Mouse (Mus musculus): Measurements from ENCODE around the gene Lep. TPM values are rescaled to one million over a fixed set of nuclear protein-coding genes. Genes with fewer than 3 reads are reported as not detected.

Gene Lep
- total RNA-seq, 2 experiments from 2014 or later, result 0.83 to 56.5 TPM

DNA sequence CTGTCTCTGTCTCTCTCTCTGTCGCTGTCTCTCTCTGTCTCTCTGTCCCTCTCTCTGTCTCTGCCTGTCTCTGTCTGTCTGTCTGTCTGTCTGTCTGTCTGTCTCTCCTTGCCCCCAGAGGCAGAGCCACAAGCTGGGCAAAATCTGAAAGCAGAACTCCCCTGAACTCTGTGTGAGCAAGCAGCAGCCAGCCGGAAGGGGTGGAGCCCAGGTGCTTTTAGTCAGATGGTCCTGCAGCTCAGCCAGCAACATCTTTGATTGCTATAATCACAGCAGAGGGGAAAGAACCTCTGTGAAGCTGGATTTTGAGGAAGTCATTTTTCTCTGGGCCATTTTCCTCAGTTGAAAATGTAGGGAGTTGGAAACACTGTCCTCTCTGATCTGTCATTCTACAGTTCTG, 19.8 kb upstream of the Lep start:
- DNase-seq (ENCODE audit: low spot score in 2 of 2), result no peak

DNA sequence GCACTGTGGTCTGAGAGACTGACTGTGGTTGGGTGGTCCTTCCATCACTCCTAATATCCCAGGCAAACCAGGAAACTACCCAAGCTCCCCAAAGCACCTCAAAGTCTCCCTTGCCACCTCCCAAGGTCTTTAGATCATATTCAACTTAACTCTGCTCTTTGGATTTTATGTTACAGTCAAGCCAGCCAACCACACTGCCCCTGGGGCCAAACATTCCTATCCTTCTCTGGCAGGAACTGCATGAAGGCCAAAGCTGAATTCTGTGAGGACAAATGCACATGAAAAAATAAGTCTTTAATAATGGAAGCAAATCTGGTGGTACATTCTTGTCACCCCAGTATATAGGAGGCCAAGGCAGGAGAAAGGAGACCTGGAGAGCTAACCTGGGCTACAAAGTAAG, 16.0 kb upstream of the Lep start:
- no peak for DNase-seq (ENCODE audit: low spot score in 2 of 2)

DNA sequence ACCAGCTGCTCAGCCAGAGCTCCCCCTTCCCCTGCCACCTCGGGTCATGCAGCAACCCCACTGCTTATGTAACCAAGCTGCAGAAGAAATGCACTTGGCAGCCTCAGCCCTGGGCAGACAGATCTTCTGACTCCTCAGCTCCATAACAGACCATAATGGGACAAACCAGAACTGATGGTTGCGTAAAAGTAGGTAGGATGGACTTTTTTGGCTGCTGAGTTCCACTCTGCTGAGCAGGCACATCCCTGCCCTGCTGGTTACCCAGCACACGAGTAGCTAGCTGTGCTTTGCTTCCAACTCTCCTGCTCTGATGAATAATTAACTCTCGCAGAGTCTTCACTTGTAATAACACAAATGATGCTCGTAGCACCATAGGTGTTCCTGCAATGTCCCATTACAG, 10.1 kb upstream of the Lep start:
- DNase-seq (ENCODE audit: low spot score in 2 of 2), result no peak

DNA sequence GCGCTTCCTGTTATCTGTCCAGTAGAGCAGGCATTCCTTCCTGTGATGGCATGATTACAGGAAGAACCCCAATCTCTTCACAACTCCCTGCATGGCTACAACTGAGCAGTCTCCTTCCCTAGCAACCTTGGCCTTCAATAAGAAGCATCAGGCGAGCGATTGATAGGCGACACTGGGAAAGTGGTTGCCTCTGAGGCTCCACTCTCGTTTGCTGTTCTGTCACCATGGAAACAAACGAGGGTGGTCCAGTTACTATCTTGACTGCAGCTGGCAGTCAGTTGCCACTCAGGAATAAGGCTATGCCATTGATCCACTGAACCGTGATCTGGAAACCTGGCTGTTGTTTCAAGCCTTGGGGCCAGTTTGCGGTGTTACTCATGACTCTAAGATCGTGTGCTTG, 7.8 kb upstream of the Lep start:
- no peak for DNase-seq (ENCODE audit: low spot score in 2 of 2)

DNA sequence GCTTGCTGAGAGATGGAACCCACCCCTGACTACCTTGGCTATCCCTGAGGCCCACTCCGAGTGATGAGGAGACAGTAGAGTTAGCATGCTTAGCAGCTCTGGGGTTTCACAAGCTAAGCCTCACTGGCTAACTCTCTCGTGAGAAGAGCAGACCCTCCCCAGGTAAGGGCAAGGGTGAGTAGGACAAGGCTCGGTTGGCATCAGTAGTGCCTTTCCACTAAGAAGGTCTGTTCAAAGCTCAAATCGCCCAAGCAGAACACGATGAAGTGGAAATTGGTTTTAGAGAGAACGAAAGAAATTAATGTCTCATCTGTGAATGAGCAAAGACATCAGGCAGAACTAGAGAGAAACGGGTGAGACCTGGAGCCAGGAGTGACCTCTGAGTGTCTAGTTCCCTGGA, 6.8 kb upstream of the Lep start:
- DNase-seq (ENCODE audit: low spot score in 2 of 2), result no peak

DNA sequence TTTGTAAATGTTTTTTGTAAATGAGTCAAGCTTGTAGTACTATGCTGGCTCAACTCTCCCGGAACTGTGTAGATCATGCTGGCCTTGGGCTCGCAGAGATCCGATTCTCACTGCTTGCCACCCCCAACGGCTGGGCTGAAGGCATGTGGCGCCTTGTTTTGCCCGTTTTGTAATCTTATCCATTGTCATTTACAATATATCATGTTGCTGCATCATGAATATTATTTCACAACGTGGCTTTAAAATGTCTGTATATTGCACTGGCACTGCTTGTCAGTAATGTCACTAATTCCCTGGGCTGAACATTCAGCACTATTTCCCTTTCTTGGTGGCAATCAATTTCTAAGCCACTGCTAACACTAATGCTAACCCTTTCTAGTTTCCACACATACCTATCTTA, 3.6 kb upstream of the Lep start:
- DNase-seq (ENCODE audit: low spot score in 2 of 2), result no peak

DNA sequence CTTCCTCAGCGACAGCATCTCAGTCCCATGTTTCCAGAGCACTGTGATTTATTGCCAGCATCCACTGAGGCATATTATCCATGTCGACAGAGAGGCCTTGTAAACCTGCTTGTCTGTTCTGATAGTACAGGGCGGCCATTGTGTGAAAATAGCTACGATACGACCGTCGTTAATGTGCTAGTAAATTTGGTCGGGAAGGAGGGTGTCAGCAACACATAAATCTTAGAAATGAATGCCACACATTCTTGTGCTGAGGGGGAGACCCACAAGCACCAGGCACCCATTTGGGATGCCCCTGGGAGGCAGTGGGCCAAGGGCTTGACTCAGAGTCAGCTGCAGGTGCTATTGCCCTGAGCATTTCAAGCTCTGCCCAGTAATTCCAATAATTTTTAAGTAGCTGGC, 6.4 kb downstream of the Lep start:
- no peak for DNase-seq (ENCODE audit: low spot score in 2 of 2)

DNA sequence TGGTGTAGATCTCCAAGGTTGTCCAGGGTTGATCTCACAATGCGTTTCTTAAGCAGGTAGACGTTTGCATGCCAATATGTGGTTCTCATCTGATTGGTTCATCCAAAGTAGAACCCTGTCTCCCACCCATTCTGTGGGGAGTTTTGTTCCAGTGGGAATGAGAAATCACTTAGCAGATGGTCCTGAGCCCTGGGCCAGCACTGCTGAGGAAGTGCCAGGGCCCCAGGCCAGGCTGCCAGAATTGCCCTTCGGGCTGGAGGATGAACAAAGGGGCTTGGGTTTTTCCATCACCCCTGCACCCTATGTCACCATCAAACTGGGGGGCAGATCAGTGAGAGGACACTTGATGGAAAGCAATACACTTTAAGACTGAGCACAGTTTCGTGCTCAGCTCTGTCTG, 12.2 kb downstream of the Lep start:
- DNase-seq (ENCODE audit: low spot score in 2 of 2), result no peak

DNA sequence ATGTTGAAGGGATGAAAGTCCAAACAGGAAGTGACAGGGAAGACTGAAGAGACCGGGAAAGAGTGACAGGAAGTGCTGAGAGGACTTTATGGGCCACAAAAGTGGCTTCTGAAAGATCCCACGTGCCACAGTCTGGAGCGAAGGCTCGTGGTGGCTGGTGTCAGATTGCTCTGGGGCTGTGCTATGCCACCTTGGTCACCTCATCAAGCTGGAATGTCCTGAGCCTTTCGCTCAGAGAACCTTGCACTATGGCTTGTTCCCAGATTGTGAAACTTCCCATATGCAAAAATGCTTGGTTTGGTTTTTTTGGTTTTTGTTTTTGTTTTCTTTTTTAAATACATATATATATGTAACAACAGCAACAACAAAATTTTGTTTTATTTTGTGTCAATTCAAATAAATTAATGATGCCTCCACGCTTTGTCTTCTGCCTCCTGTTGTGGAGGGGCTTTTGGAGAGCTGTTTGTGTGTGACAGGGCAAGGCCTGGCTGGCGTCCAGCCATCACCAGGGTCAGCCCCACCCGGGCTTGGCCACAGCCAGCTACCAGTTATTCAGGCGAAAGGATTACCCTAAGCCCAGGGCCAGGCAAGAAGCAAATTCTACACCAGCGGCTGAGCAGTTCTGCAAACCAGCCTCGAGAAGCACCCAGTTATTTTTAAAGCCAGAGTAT, 13.6 kb downstream of the Lep start:
- no peak for DNase-seq (ENCODE audit: low spot score in 2 of 2)

DNA sequence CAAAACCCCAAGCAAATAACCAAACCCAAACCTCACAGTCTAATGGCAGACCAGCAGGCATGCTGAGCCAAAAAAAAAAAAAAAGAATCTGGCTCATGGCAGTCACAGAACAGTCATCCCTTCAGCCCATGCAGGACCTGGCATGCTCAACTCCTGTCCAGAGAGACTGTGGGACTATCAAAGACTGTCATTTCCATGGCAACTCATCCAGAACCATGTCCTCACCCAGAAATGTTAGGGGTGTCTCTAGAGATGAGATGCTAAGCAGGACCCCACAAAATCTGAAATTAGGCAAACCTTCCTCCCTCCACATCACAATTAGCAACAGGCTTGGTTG, 14.1 kb downstream of the Lep start:
- DNase-seq (ENCODE audit: low spot score in 2 of 2), result no peak

DNA sequence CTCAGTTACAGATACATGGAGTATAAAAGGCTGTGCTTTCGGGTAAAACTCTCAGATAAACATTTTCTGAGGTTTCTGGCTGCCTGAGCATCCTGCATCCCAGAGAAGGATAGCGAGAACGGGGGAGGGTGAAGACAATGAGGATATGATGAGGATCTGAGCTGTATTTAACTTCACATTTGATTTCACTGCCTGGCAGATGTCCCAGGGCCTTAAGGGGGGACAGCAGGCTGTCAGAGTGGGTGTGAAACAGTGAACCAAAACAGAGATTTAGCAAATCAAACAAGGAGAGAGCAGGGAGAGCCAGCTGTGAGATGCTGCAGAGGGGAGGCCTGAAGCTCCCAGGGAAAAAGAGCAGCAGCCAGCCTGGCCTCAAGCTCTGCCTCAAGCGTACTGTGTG, 19.3 kb downstream of the Lep start:
- no peak for DNase-seq (ENCODE audit: low spot score in 2 of 2)

DNA sequence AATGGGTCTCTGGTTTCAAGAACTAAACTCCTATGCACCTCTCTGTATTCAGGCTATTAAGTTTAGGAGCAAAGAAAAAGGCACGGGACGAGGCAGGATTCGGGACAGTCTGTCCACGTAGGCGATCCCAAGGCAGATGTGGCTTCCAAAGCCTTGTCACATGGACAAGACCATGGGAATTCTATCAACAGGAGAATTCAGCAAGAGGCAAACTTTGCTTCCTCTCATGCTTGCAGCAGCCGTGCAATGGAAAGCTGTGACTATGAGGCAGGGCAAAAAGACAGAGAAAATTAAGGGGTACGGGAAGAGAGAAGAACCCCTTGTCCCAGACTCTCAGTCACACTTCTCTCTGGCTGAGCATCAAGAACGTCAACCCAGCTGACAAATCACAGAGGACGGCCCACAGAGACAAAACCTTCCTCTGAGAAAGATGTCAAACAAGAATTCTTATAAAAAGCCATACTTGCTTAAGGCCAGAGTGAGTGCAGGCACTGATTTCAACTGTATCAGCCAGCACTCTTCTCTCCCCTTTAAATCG, 21.9 kb downstream of the Lep start:
- DNase-seq (ENCODE audit: low spot score in 2 of 2), result no peak

DNA sequence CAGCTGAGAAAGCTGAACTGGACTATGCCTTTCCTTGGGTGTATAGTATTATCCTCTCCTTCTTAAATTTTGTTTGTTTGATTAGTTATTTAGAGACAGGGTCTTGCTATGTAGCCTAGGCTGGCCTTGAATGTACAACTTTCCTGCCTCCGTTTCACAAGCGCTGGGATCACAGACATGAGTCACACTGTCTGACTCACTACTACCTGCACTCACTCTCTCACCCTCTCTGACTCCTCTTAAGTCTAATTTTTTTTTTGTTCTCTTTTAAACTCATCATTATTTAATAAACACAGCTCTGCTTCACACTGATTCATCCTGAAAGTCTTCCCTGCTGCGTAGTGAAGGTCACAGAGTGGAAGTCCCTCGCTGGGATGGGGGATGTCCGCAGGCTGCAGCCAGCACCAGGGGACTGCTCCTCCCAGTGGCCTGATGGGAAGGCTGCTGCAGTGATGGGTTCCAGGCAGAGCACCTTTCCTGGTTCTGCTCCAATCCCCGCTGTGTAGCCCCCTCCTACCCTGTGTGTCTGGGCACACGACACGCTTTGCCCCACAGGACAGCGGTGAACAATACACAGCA, 22.8 kb downstream of the Lep start:
- DNase-seq (ENCODE audit: low spot score in 2 of 2), result peak in 1 of 2 experiments; percentile 15

DNA sequence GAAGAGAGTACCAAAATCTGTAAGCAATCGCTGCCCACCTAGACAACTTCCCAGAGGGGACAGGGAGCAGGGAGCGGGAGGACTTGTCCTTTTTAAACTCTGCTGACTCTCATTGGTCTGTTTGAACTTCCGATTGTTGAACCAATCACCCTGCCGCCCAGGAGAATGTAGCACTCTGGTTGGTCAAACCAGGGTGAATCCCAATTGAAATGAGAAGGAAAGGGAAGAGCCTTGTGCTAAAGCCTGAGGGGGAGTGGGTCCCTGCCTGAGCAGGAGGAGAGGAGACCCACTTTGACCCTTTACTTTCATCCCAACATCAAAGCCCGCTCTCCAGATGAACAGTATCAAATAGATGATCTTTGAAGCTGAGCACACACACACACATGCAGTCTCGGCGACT, 24.4 kb downstream of the Lep start:
- no peak for DNase-seq (ENCODE audit: low spot score in 2 of 2)

DNA sequence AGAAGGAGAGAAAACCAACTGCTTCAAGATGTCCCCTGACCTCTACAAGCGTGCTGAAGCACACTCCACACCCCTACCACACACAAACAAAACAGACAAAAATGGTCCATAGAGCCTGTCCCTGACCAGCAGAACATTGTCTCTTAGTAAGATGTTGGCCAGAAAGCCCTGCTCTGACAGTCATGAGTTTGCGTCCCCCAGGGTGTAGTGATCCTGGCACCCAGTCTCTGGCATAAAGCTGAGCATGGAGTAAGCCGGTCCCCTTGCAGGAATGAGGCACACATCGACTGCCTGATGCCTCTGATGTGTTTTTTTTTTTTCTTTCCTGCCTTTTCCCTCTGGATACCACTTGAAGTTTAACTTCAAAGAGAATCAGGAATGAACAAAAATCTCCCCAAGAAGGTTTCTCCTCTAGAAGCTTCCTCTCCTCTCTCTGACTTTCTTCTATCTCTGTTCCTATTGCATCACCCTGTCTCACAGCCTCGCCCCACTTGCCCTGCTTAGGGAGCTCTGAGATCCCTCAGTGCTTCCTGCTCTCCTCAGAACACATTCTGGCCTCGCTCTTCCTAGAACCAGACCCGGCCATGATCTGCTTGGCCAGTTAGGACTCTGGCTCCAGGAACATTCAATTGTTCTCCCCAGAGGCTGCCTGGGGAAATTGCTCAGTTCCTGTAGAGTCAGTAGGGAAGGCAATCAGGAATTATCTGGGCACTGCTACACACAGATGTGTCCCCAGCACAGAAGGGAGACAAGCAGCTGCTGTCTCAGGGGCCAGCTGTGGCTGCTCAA, 28.1 kb downstream of the Lep start:
- no peak for DNase-seq (ENCODE audit: low spot score in 2 of 2)

DNA sequence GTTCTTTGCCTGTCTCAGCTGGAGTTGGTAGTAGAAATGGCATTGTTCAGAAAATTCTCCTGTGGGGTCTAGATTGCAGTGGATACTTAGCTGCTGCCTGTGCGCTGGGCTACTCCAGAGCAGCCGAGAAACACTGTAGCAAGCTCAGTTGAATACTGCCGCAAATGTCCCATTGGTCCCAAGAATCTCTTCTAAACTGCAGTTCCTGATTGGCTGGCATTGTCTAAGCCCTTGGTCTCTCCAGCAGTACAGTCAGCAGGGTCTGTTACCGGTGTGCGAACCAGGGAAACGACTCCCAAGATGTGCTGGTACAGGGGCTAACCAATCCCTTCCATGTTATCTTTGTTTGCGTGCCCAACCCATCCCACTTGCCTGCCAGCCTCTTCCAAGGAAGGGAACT, 32.2 kb downstream of the Lep start:
- DNase-seq (ENCODE audit: low spot score in 2 of 2), result no peak

DNA sequence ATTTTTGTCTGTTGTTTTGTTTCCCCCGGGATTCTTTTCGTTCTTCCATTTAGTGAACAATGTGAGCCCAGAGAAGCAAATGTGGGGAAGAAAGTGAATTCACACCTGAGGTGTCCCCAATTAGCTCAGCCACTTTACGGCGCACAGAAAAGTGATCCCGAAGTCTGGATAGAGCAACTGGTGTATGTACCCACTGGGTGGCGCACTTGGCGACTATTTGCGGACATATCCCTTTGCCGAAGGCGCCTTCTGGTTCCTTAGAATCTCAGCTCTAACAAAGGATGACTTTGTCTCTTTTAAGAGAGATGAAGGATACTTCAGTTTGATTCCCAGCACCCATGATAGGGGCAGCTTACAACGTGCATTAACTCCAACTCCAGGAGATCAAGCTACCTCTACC, 32.9 kb downstream of the Lep start:
- DNase-seq (ENCODE audit: low spot score in 2 of 2), result no peak

DNA sequence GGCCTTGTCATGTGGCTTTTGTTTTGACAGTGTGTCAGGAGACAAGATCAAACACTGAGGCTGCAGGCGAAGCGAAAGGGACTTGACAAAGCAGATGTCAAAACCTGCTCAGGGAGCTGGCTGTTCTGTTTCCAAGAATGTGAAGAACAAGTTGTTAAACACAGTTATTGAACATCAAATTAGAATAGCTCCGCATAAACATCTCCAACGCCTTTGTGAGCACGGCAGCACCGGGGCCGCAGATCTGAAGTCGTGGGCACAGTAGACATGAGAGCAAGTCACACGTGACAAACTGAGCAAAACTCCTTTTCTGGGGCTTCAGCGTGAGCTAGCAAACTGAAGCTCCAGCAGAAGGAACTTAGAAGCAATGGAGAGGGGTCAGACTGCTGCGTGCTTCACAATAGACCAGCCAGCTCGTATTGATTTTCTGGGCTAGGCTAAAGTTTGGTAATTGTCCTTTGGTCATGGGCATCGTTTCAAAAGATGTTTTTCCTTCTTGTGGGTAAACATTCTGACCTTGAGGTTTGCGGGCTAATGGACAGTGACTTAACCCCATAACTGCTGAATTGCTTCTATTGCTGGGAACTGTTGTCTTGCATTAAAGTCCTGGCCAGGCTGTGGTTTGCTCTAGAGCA, 39.6 kb downstream of the Lep start:
- DNase-seq (ENCODE audit: low spot score in 2 of 2), result no peak

DNA sequence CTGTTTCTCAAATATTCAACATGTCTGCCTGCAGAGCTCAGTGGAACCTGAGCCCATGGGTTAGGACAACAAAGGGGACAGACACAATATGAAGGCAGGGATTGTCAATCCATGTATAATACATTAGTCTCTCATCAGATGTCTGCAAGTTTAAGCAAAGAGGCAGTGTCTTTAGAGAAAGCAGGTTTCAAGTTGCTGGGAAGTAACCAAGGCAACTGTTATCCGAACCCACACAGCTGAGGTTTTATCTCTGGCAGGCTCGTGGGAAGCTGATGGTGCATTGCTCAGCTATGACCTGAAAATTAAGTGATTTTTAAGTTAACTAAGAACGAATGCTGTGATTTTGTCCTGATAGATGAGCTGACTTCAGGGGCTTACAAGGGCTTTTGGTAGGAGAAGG, 40.4 kb downstream of the Lep start:
- DNase-seq (ENCODE audit: low spot score in 2 of 2), result no peak

DNA sequence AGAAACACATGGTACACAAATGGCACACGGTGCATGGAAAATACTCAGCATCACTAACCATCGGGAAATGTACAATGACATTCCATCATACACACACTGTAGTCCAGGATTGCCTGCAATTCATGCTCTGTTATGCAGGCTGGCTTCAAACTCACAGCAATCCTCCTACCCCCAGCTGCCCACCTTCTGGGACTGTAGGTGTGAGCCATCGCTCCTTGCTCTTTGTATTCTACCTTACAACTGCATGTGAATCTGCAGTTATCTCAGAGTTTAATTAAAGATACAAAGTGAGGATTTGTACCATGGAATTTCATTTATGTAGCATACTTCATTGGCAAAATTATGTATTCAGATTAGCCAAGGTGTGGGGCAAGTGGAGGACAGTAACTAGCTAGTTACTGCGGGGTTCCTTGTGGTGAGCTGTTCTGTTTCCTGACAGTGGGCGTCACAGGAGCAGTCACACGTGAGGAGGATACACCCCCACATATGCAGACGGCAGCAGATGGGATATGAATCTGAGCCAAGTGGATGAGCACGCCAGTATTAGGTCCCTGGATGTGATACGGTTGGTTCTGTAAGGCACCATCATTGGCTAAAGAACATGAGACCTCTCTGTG, 41.3 kb downstream of the Lep start:
- no peak for DNase-seq (ENCODE audit: low spot score in 2 of 2)

DNA sequence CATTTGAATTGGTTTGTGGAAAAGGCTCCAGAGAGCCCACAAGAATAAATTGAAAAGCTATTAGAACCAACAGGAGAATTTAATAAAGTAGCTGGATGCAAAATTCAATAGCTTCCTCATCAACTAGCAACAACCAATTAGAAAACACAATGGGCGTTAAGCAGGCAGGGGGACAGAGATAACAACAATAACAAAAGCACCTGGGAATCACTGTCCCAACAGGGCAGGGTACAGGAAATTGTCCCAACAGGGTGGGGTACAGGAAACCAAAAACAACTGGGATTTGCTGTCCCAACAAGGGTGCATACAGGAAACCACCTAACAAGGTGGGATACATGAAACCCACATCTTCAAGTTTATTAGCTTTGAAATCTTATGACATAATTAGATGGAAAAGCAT, 48.4 kb downstream of the Lep start:
- no peak for DNase-seq (ENCODE audit: low spot score in 2 of 2)

DNA sequence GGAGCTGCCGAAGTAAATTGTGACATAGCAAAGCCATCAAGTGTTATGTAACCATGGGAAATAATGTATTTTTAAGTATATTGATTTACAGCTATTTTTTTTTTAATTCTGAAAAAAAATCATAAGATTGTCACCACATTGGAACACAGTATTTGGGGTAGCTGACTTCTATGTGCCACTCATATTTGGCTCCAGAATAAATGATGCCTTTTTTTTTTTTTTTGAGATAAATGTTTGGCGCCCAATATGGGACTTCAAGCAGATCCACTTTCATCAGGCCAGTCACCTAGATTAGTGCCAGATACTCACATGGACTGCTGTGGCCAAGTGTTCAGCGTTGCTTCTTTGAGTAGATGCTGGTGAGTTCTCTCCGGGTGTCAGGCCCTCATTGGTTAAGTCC, 51.5 kb downstream of the Lep start:
- no peak for DNase-seq (ENCODE audit: low spot score in 2 of 2)

All from adrenal gland, adult 18-20 months (tissue).